Mouse (Mus musculus) heart, postnatal 25 days (tissue): ENCODE measurements around the gene Otop2. TPM values are rescaled to one million over a fixed set of nuclear protein-coding genes. Genes with fewer than 3 reads are reported as not detected.

Source experiments
- DNase-seq: peaks from one replicate; pipeline ENCODE4 v3.0.0; 2022; ENCODE audit warnings: low spot score
- intact Hi-C: fragments of 180-260 bp; cut with DNase I; formaldehyde crosslinking; loops from one replicate; pipeline ENCODE4 v1.15.1; 2025
- total RNA-seq, 2 experiments: library from RNA; stranded (reverse); gene quantifications; 2 replicates each; pipeline ENCODE4 v1.2.3; 2021

Gene Otop2
- total RNA-seq, 2 experiments from 2014 or later, result not detected

DNA sequence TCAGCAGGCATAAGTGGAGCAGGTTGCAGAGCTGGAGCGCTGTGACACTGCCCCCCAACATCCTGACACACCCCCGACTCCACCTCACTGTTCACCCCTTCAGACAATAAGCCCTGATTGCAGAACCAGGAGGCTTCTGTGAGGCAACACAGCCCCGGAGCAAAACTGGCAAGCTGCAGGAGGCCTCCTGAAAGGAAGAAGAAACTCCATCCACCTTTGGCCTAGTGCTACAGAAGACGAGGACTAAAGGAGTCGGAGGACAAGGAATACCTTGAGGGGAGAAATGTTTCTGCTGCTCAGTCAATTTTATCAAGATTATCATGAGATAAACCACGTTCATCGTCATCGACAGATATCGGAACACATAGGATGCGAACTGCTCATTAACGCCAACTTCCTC, 11.0 kb upstream of the Otop2 start:
- intact Hi-C loops, result no loop called here
- DNase-seq, result no peak

DNA sequence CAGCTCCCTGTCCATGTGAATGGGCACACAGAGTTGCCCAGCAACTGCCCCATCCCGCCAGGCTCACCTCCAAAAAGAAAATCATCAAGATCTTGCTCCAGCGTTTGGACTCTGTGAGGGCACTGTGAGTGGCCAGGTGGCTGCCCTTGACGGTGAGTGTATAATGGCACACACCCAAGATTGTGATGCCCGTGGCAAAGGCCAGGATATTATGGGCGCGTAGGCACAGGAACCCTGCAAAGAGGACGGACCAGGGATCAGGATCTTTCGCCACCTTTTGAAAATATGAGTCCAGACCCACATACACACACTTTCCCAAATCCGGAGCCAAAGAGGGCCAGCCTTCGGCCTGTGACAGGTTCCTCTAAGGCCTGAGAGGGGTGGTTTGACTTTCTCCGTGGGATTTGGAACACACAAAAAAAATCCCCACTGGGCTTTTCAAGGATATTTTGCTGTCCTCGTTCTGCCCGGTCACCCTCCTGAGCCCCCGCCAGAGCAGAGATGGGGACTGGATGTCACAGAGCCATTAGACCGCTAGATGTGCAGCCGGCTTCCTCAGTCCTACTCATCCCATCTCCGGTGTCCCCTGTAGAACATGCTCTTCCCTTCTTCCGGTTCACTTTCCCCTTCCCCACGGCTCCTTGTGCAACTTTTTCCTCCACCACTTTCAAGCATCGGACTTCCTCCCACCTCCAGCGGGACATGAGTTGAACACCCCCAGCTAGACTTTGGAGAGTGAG, 10.3 kb upstream of the Otop2 start:
- intact Hi-C loops, result no loop called here

GRCm38 (mm10) chr11:115297214-115297826, 9.6 kb upstream of the Otop2 start, which contains the start of gene Fads6:
TSS of gene Fads6 (minus strand) at chr11:115297663.
- peak; percentile 33 for DNase-seq
- intact Hi-C loops, result no loop called here

More for the DNA sequence above, 10.3 kb upstream of the Otop2 start:
- DNase-seq, result no peak

GRCm38 (mm10) chr11:115298160-115298559, 8.8 kb upstream of the Otop2 start:
- DNase-seq, result no peak
- intact Hi-C loops, result no loop called here

- intact Hi-C loops, result no loop called here
- no peak for DNase-seq
These were observed 6.2 kb upstream of the Otop2 start for GRCm38 (mm10) chr11:115300745-115301144.

DNA sequence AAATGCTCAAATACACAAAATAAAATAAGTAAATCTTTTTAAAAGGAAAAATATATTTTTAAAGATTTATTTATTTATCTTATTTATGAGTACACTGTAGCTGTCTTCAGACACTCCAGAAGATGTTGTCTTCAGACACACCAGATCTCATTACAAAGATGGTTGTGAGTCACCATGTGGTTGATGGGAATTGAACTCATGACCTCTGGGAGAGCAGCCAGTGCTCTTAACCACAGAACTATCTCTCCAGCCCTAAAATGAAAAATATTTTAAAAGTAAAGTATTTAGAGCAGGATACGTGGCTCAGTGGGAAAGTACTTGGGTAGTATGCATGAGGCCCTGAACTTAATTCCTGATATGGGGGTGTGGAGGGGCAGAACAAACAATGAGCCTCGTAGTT, 5.6 kb upstream of the Otop2 start:
- DNase-seq, result no peak
- intact Hi-C loops, result no loop called here

DNA sequence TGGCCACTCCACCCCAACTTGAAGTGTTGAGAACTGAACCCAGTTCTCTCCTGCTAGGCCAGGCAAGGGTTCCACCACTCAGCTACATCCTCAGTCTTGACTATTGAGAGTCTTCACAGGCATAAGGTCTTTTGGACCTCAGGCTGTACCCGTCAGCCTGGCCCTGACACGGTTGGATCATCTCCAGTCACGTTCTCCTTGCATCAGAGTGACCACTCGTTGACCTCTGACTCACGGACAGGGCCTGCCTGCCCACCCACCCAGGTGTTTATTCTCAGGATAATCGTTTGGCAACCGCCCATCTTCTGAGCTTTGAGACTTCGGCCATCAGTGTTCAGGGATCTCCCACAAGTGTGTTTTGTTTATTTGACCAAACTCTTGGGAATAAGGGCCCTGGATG, 3.8 kb upstream of the Otop2 start:
- DNase-seq, result no peak
- intact Hi-C loops, result no loop called here

DNA sequence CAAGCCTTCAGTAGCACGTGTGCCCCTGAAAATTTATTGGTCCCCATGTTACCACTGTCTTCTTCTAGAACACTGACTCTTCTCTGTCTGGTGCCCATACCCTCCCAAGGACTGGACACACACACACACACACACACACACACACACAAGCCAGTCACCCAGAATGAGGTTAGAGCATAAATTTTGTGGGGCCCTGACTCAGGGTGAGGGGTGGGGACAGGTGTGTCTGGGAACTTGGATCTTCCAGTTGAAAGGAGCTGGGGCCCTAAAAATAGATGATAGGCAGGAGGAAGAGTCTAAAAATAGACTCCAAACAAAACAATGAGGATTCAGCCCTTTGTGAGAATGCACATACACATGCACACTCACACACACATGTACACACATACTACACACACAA, 1.8 kb downstream of the Otop2 start:
- intact Hi-C loops, result no loop called here
- no peak for DNase-seq

DNA sequence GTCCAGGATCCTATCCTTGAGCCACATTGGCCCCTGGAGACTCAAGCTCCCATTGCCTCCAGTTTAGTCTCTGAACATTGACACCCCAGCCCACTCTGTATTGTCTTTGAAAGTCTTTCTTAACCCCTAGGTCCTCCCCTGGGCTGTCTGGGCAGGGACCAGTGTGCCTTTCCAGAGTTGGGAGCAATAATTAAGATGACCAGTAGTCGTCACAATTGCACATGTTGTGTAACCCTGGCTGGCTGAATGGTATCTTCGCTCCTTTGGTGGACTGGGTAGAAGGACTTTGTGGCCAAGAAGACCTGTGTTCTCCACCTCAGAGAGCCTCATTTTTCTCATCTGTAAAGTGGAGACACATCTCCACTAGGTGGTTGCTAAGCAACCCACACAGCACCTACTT, 7.3 kb downstream of the Otop2 start:
- DNase-seq, result no peak
- intact Hi-C loops, result no loop called here

- DNase-seq, result no peak
- intact Hi-C loops, result no loop called here
These were observed 10.2 kb downstream of the Otop2 start for GRCm38 (mm10) chr11:115317204-115317603.

DNA sequence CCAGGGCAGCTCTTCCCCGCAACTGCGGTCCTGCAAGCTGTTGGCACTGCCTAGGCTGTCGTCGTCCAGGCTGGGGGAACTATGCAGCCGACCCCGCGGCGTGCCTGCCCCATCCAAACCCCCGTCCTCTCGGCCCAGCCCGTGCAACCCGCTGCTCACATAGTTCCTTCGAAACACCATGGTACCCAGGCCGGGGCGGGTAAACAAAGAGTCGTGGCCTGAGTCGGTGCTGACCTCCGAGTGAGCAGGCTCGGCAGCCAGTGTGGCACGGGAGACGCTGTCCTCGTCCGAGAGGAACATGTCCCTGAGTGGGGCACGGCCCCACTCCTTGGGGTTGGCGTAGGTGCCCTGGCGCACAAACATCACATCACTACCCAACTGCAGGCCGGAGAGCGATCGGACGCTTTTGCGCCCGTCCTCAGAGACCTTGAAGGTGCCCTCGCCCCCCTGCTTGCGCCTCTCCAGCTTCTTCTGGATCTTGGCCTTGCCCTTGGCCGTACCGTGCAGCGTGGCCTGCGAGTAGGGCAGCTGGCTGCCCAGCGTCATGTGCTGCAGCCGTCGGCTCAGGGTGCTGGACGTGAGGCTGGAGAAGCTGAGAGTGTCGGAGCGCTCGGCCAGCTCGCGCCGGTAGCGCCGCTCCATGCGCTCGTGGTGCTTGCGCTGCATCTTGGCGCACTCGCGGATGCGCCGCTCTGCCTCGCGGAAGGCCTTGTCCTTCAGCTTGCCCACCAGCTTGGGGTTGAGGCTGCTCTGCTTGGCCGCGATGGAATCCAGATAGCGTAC, 11.5 kb downstream of the Otop2 start:
- intact Hi-C loops, result no loop called here

GRCm38 (mm10) chr11:115319704-115320383, 12.9 kb downstream of the Otop2 start:
- intact Hi-C loops, result no loop called here
- no peak for DNase-seq

More for the DNA sequence above, 11.5 kb downstream of the Otop2 start:
- DNase-seq, result no peak

- intact Hi-C loops, result loop anchor here (1.0 kb wide), 1 partner anchor 32 kb away; no protein-coding TSS in a partner anchor
- no peak for DNase-seq
These were observed 15.1 kb downstream of the Otop2 start, which contains the start of gene Ush1g for GRCm38 (mm10) chr11:115321906-115322693. TSS of gene Ush1g (minus strand) at chr11:115322041.

DNA sequence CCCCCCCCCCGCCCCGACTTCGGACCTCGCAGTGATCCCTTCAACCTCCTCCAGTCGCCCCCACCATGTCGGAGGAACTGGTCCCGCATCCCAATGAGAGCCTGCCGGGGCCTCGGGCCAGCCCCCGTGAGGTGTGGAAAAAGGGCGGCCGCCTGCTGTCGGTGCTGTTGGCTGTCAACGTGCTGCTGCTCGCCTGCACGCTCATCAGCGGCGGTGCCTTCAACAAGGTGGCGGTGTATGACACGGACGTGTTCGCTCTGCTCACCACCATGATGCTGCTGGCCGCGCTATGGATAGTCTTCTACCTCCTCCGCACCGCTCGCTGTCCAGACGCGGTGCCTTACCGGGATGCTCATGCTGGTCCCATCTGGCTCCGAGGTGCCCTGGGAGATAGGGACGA, 16.4 kb downstream of the Otop2 start:
- DNase-seq, result no peak
- intact Hi-C loops, result no loop called here

GRCm38 (mm10) chr11:115326730-115327129, 19.8 kb downstream of the Otop2 start:
- no peak for DNase-seq
- intact Hi-C loops, result no loop called here

GRCm38 (mm10) chr11:115329339-115329738, 22.4 kb downstream of the Otop2 start:
- DNase-seq, result no peak
- intact Hi-C loops, result no loop called here

DNA sequence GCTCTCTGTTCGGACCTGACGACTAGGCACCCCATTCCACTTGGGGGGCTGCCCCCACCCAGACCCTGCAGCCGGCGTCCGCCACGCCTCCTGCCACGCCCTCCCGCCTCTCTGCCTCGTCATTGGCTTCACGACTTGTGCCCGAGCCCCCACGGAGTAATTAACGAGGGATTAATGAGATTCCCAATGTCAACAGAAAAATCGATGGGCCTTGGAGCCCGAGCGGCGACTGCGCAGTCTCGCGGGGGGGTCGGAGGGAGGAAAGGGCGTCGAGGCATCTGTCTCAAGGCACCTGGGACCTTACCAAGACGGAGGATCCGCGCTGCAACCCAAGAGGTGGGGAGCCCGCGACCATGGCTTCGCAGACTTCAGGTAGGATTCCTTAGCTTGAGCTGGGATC, 27.6 kb downstream of the Otop2 start, which contains the start of gene Otop3:
Gene Otop3 (plus strand): TSS at position 201 of the 400 bp plus-strand sequence.
- intact Hi-C loops, result no loop called here
- no peak for DNase-seq

DNA sequence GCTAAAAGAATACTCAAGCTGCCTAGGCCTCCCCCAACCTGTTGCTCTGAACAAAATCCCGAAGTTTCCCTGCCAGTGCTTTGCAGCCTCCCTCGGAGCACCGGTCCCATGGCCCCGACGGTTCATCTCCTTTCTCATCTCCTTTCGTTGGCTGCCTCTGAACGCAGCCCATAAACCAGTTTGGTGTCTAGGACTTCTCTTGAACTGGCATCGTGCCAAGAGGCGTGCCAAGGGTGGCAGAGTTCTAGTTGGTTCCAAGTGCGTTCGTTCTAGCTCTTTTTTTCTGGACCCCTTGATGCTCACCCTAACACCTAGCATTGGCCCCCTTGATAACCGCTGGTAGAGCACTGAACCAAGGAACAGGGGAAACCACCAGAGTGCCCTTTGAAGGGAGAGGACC, 28.3 kb downstream of the Otop2 start:
- no peak for DNase-seq
- intact Hi-C loops, result no loop called here

- intact Hi-C loops, result no loop called here
- no peak for DNase-seq
These were observed 29.2 kb downstream of the Otop2 start for GRCm38 (mm10) chr11:115336115-115336514.
